Mouse (Mus musculus): ENCODE results near the gene Gmeb1. TPM values are rescaled to one million over a fixed set of nuclear protein-coding genes. Genes with fewer than 3 reads are reported as not detected.

Gmeb1 gene
- polyA plus RNA-seq, 1 experiment from 2014 or later, result 40.0 TPM

Small RNA genes lying within 50 kb of the gene (microRNA-seq; reads per million reads assigned to microRNA genes)
- not detected for gene Gm22033

Other genes starting within 250 kb of the Gmeb1 start
- not detected in 2 replicates for gene Gm10300, start 186.9 kb downstream of the Gmeb1 start, polyA plus RNA-seq (2015; fragmentation: Nextera tagmentation; extraction: Ambion mirVana)
- gene Epb41, start 186.3 kb downstream of the Gmeb1 start, polyA plus RNA-seq (2015; fragmentation: Nextera tagmentation; extraction: Ambion mirVana), result 61.7 and 69.9 TPM in 2 replicates
- gene Oprd1, start 117.1 kb downstream of the Gmeb1 start, polyA plus RNA-seq (2015; fragmentation: Nextera tagmentation; extraction: Ambion mirVana), result 0.39 and 0.84 TPM in 2 replicates
- 109 and 124 TPM in 2 replicates for gene Ythdf2, start 49.3 kb downstream of the Gmeb1 start, polyA plus RNA-seq (2015; fragmentation: Nextera tagmentation; extraction: Ambion mirVana)
- gene Taf12, start 12.8 kb upstream of the Gmeb1 start, polyA plus RNA-seq (2015; fragmentation: Nextera tagmentation; extraction: Ambion mirVana), result 42.8 and 45.2 TPM in 2 replicates
- 2.1 and 2.9 TPM in 2 replicates for gene Rab42, start 41.8 kb upstream of the Gmeb1 start, polyA plus RNA-seq (2015; fragmentation: Nextera tagmentation; extraction: Ambion mirVana)
- gene Trnau1ap, start 67.9 kb upstream of the Gmeb1 start, polyA plus RNA-seq (2015; fragmentation: Nextera tagmentation; extraction: Ambion mirVana), result 76.3 and 76.6 TPM in 2 replicates
- 29.8 and 30.8 TPM in 2 replicates for gene Rcc1, start 92.0 kb upstream of the Gmeb1 start, polyA plus RNA-seq (2015; fragmentation: Nextera tagmentation; extraction: Ambion mirVana)
- 7.1 and 8.3 TPM in 2 replicates for gene Phactr4, start 160.9 kb upstream of the Gmeb1 start, polyA plus RNA-seq (2015; fragmentation: Nextera tagmentation; extraction: Ambion mirVana)
- gene Med18, start 202.3 kb upstream of the Gmeb1 start, polyA plus RNA-seq (2015; fragmentation: Nextera tagmentation; extraction: Ambion mirVana), result 16.9 and 17.9 TPM in 2 replicates
- 9.2 and 10.0 TPM in 2 replicates for gene Sesn2, start 248.9 kb upstream of the Gmeb1 start, polyA plus RNA-seq (2015; fragmentation: Nextera tagmentation; extraction: Ambion mirVana)